Mouse (Mus musculus) E14TG2a.4 (cell line): Measurements from ENCODE around the gene Atp1b2.

Experiments used
- CTCF ChIP-seq: conservative IDR thresholded peaks from 2 replicates; pipeline ENCODE4 v1.5.1; 2014; ENCODE audit warnings: low read length
- NANOG ChIP-seq: IDR thresholded peaks from 2 replicates; pipeline ENCODE4 v1.6.1; 2014; ENCODE audit warnings: borderline replicate concordance, low read length, mixed read lengths
- POU5F1 ChIP-seq: IDR thresholded peaks from 2 replicates; pipeline ENCODE4 v1.6.1; 2014; ENCODE audit warnings: low read length, borderline replicate concordance

GRCm38 (mm10) chr11:69578301-69578700 is 27.4 kb downstream of the Atp1b2 start:
- TF ChIP-seq CTCF (no peak), NANOG (no peak), POU5F1 (no peak)
